Mouse (Mus musculus) hindbrain, embryonic 10.5 days (tissue): ENCODE results near the gene 1110017D15Rik. TPM values are rescaled to one million over a fixed set of nuclear protein-coding genes. Genes with fewer than 3 reads are reported as not detected.

Experiments
- DNase-seq: peaks from one replicate; pipeline ENCODE4 v3.0.0-alpha.2; 2017; ENCODE audit warnings: low spot score
- H3K27ac ChIP-seq: fragments of 300-500 bp; sonication (generic); 2 replicates; pipeline ENCODE4 v1.5.1; 2016; ENCODE audit warnings: mild to moderate bottlenecking, moderate library complexity
- H3K27me3 ChIP-seq: fragments of 300-500 bp; sonication (generic); 2 replicates; pipeline ENCODE4 v1.6.1; 2016; ENCODE audit warnings: mild to moderate bottlenecking; ENCODE audit not compliant: poor library complexity, insufficient read depth, severe bottlenecking
- H3K36me3 ChIP-seq: fragments of 300-500 bp; sonication (generic); 2 replicates; pipeline ENCODE4 v1.6.1; 2016; ENCODE audit warnings: mild to moderate bottlenecking, moderate library complexity
- H3K4me1 ChIP-seq: fragments of 300-500 bp; sonication (generic); replicated peaks from 2 replicates; pipeline ENCODE4 v1.6.1; 2016; ENCODE audit warnings: mild to moderate bottlenecking
- H3K4me3 ChIP-seq: fragments of 300-500 bp; sonication (generic); 2 replicates; pipeline ENCODE4 v1.5.1; 2016; ENCODE audit warnings: mild to moderate bottlenecking, moderate library complexity
- H3K9me3 ChIP-seq: fragments of 300-500 bp; sonication (generic); 2 replicates; pipeline ENCODE4 v1.6.1; 2016; ENCODE audit warnings: mild to moderate bottlenecking, moderate library complexity
- WGBS: fragments of 180-500 bp; shearing (Covaris S2); methylation state at CpG from one replicate; pipeline ENCODE4 v1.1.7; 2016; 5-methylcytosine and 5-hydroxymethylcytosine counted together
- polyA plus RNA-seq: library from polyadenylated mRNA; unstranded; fragments of >200 nt; fragmentation: Nextera tagmentation; extraction: Ambion mirVana; gene quantifications from 2 replicates; pipeline ENCODE4 v1.2.1, GENCODE M21; 2016

The 1110017D15Rik gene
- polyA plus RNA-seq, 1 experiment from 2014 or later, result 14.7 TPM

GRCm38 (mm10) chr4:41507326-41507924 lies 9.7 kb downstream of the 1110017D15Rik start:
- Histone ChIP-seq H3K36me3 (no peaks in the 10 kb centered on the region), H3K27me3 (peaks cover 50% of the 10 kb centered on the region), H3K4me3 (peak overlapping the region; percentile 62), H3K4me1 (peaks cover 36% of the 10 kb centered on the region), H3K27ac (peak overlapping the region; percentile 90), H3K9me3 (no peaks in the 10 kb centered on the region)
- WGBS, result 1% methylated on average over 22 of the region's 22 CpGs
- peak; percentile 54 for DNase-seq

GRCm38 (mm10) chr4:41506906-41507305 lies 10.2 kb downstream of the 1110017D15Rik start:
- Histone ChIP-seq H3K27ac (peak overlapping the region; percentile 90), H3K4me3 (peak overlapping the region; percentile 62), H3K36me3 (no peaks in the 10 kb centered on the region), H3K9me3 (no peaks in the 10 kb centered on the region), H3K27me3 (peaks cover 50% of the 10 kb centered on the region), H3K4me1 (peaks cover 41% of the 10 kb centered on the region)
- DNase-seq, result peak; percentile 91
- WGBS, result under 1% methylated on average over 29 of the region's 29 CpGs

- 8% methylated on average over 13 of the region's 13 CpGs for WGBS
- Histone ChIP-seq H3K27ac (peak overlapping the region; percentile 90), H3K27me3 (peaks cover 51% of the 10 kb centered on the region), H3K4me1 (peaks cover 45% of the 10 kb centered on the region), H3K36me3 (no peaks in the 10 kb centered on the region), H3K4me3 (peak overlapping the region; percentile 62), H3K9me3 (no peaks in the 10 kb centered on the region)
- peak; percentile 66 for DNase-seq
Observed at GRCm38 (mm10) chr4:41506156-41506555, 11.0 kb downstream of the 1110017D15Rik start.

DNA sequence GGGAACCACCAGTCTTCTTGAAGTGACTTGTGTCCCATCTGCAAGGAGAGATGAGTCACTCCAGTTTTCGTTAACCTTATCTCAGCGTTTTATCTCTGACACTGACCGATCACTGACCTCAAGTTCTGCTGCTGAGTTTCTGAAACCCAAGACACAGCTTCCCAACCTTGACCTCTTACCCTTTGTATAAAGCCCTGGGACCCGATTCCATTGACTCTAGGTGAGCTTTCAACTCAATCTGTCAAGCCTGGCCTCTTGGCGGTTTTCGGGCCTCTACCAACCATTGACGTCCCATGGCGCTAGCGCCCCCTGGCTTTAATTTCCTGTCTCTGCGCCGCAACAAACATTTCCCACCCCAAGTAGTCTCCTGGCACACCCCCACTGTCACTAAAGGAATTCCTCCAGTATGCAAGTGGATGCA lies 12.0 kb downstream of the 1110017D15Rik start:
- no peak for DNase-seq
- Histone ChIP-seq H3K9me3 (no peaks in the 10 kb centered on the region), H3K4me3 (no peak overlapping the region), H3K27ac (no peak overlapping the region), H3K4me1 (peaks cover 45% of the 10 kb centered on the region), H3K36me3 (no peaks in the 10 kb centered on the region), H3K27me3 (peaks cover 57% of the 10 kb centered on the region)
- 50% methylated on average over 11 of the region's 11 CpGs for WGBS

DNA sequence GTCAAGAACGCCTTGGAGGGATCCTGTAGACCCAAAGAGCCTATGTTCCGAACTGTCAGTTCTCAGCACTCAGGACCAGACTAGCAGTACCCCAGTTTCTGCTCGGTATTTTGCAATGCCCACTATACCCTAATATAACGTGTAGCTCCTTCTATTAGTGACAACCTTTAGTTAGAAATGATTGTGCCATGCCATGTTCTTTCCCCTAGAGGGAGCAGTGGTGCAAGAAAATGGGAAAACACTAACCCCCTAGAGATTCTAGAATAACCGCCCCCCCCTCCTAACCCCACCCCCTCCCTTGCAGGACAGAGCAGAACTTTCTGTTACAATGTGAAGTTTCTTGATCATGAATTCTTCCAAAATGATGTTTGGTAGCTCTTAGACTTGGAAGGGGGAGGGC lies 12.8 kb downstream of the 1110017D15Rik start:
- no peaks in the 10 kb centered on the region for H3K9me3 ChIP-seq
- 74% methylated on average over 5 of the region's 5 CpGs for WGBS
- H3K27me3 ChIP-seq, result peaks cover 59% of the 10 kb centered on the region
- H3K4me3 ChIP-seq, result no peak overlapping the region
- H3K27ac ChIP-seq, result no peak overlapping the region
- H3K4me1 ChIP-seq, result peaks cover 47% of the 10 kb centered on the region
- no peak for DNase-seq
- H3K36me3 ChIP-seq, result no peaks in the 10 kb centered on the region

DNA sequence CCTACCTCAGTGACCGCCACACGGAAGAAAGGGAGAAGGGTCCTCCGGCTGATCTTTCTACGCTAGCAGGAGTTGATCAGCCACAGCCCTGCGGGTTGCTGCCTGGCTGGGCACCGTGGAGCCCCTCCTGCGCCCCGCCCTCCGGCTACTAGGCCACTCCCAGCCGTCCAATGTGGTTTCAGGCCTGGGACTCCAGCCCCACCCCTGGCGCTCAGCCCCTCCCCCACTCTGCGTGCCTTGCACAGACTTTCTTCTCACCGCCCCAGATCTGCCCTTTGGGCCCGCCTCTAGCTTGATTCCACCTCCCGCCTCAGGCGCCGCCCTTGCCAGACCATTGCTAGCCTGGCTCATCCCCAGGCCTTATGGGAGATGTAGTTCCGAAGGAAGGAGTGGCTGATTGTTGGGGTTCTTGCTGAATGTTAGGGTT lies 14.1 kb downstream of the 1110017D15Rik start, which contains the start of gene AI464131:
TSS of gene AI464131 (minus strand) at position 91 of the 427 bp plus-strand sequence.
- peak within 1 kb of the TSS; percentile 75 for H3K27ac ChIP-seq
- peaks cover 60% of the 10 kb centered on the region for H3K27me3 ChIP-seq
- H3K36me3 ChIP-seq, result no peaks in the 10 kb centered on the region
- peak within 1 kb of the TSS; percentile 58 for H3K4me3 ChIP-seq
- no peaks in the 10 kb centered on the region for H3K9me3 ChIP-seq
- DNase-seq, result peak; percentile 98
- peaks cover 60% of the 10 kb centered on the region for H3K4me1 ChIP-seq
- 2% methylated on average over 18 of the region's 18 CpGs for WGBS

- no peak for DNase-seq
- peak overlapping the region; percentile 58 for H3K4me3 ChIP-seq
- 14% methylated on average over 20 of the region's 20 CpGs for WGBS
- no peaks in the 10 kb centered on the region for H3K36me3 ChIP-seq
- H3K27me3 ChIP-seq, result peaks cover 62% of the 10 kb centered on the region
- H3K9me3 ChIP-seq, result no peaks in the 10 kb centered on the region
- H3K4me1 ChIP-seq, result peaks cover 60% of the 10 kb centered on the region
- H3K27ac ChIP-seq, result peak overlapping the region; percentile 75
Observed at GRCm38 (mm10) chr4:41502171-41502940, 14.8 kb downstream of the 1110017D15Rik start.

- no peak for DNase-seq
- Histone ChIP-seq H3K27me3 (peaks cover 77% of the 10 kb centered on the region), H3K4me3 (no peak overlapping the region), H3K27ac (no peak overlapping the region), H3K4me1 (peaks cover 48% of the 10 kb centered on the region), H3K36me3 (peaks cover 15% of the 10 kb centered on the region; the same call in 1 of the 2 replicates), H3K9me3 (no peaks in the 10 kb centered on the region)
- 80% methylated on average over 4 of the region's 4 CpGs for WGBS
Observed at GRCm38 (mm10) chr4:41500787-41501186, 16.3 kb downstream of the 1110017D15Rik start.

DNA sequence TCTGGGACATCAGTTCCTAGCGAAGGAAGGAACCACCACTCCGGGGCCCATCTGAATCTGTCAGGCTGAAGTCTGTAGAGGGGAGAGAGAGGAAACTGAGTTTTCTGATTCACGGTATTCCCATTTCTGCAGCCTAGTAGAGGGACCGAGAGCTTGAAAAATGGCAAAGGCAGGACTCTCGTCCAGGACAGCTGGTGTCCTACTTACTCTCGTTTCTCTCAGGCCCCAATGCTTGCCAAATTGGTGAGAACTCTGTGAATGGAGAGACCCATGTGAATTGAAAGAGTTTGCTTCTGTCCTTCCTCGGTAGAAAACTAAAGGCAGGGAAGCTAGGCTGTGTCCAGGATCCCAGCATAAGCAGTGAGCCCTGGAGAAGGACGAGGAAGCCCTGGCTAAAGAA lies 17.5 kb downstream of the 1110017D15Rik start:
- H3K9me3 ChIP-seq, result no peaks in the 10 kb centered on the region
- peaks cover 43% of the 10 kb centered on the region for H3K4me1 ChIP-seq
- 54% methylated on average over 8 of the region's 8 CpGs for WGBS
- H3K27me3 ChIP-seq, result peaks cover 81% of the 10 kb centered on the region
- H3K27ac ChIP-seq, result no peak overlapping the region
- no peak for DNase-seq
- no peak overlapping the region for H3K4me3 ChIP-seq
- peaks cover 16% of the 10 kb centered on the region; the same call in 1 of the 2 replicates for H3K36me3 ChIP-seq

GRCm38 (mm10) chr4:41498921-41499391 lies 18.2 kb downstream of the 1110017D15Rik start:
- Histone ChIP-seq H3K27me3 (peaks cover 87% of the 10 kb centered on the region), H3K27ac (0 out of 2 replicates have a peak overlapping the region, but pooled peaks have one; percentile 53), H3K4me1 (peaks cover 43% of the 10 kb centered on the region), H3K4me3 (peak overlapping the region; percentile 46), H3K9me3 (no peaks in the 10 kb centered on the region), H3K36me3 (peaks cover 16% of the 10 kb centered on the region; the same call in 1 of the 2 replicates)
- DNase-seq, result peak; percentile 61
- 2% methylated on average over 43 of the region's 43 CpGs for WGBS

GRCm38 (mm10) chr4:41497995-41498845 lies 18.9 kb downstream of the 1110017D15Rik start:
- 5% methylated on average over 72 of the region's 72 CpGs for WGBS
- Histone ChIP-seq H3K4me3 (peak overlapping the region; percentile 46), H3K27ac (0 out of 2 replicates have a peak overlapping the region, but pooled peaks have one; percentile 50), H3K9me3 (no peaks in the 10 kb centered on the region), H3K36me3 (peaks cover 16% of the 10 kb centered on the region; the same call in 1 of the 2 replicates), H3K27me3 (peaks cover 94% of the 10 kb centered on the region), H3K4me1 (peaks cover 43% of the 10 kb centered on the region)
- DNase-seq, result peak; percentile 36

- DNase-seq, result peak; percentile 69
- H3K4me1 ChIP-seq, result peaks cover 37% of the 10 kb centered on the region
- under 1% methylated on average over 34 of the region's 34 CpGs for WGBS
- H3K9me3 ChIP-seq, result no peaks in the 10 kb centered on the region
- H3K27me3 ChIP-seq, result peaks cover 93% of the 10 kb centered on the region
- H3K27ac ChIP-seq, result peak overlapping the region; percentile 50; the same call in 1 of the 2 replicates
- peaks cover 16% of the 10 kb centered on the region; the same call in 1 of the 2 replicates for H3K36me3 ChIP-seq
- H3K4me3 ChIP-seq, result peak overlapping the region; percentile 46
Observed at GRCm38 (mm10) chr4:41497579-41497978, 19.6 kb downstream of the 1110017D15Rik start.
